Mouse (Mus musculus) adrenal gland, adult 8-10 months (tissue): Measurements from ENCODE around the gene Thg1l. TPM values are rescaled to one million over a fixed set of nuclear protein-coding genes. Genes with fewer than 3 reads are reported as not detected.

Source experiments
- DNase-seq: peaks from one replicate; pipeline ENCODE4 v3.0.0; 2022
- total RNA-seq, 4 experiments: library from RNA; stranded (reverse); gene quantifications; 2 replicates each; pipeline ENCODE4 v1.2.4; 2022

The Thg1l gene
- total RNA-seq, 4 experiments from 2014 or later = 14.9 to 22.0 (median 17.9) TPM

- no peak for DNase-seq
Observed at GRCm38 (mm10) chr11:45927456-45927855, 27.8 kb downstream of the Thg1l start.

GRCm38 (mm10) chr11:45926640-45927082 lies 28.6 kb downstream of the Thg1l start:
- DNase-seq = peak; percentile 53

- DNase-seq = no peak
Observed at GRCm38 (mm10) chr11:45925436-45925835, 29.9 kb downstream of the Thg1l start.

- no peak for DNase-seq
Observed at GRCm38 (mm10) chr11:45921480-45921898, 33.8 kb downstream of the Thg1l start.

GRCm38 (mm10) chr11:45921026-45921425 lies 34.3 kb downstream of the Thg1l start:
- DNase-seq = no peak

GRCm38 (mm10) chr11:45918836-45919235 lies 36.5 kb downstream of the Thg1l start:
- DNase-seq = peak; percentile 67

GRCm38 (mm10) chr11:45918018-45918417 lies 37.3 kb downstream of the Thg1l start:
- DNase-seq = no peak

- no peak for DNase-seq
Observed at GRCm38 (mm10) chr11:45916196-45916595, 39.1 kb downstream of the Thg1l start.

GRCm38 (mm10) chr11:45910701-45911100 lies 44.6 kb downstream of the Thg1l start:
- no peak for DNase-seq

GRCm38 (mm10) chr11:45908894-45909293 lies 46.4 kb downstream of the Thg1l start:
- no peak for DNase-seq

GRCm38 (mm10) chr11:45908070-45908469 lies 47.2 kb downstream of the Thg1l start:
- no peak for DNase-seq

- DNase-seq = no peak
Observed at GRCm38 (mm10) chr11:45907301-45907700, 48.0 kb downstream of the Thg1l start.

GRCm38 (mm10) chr11:45906109-45906786 lies 49.0 kb downstream of the Thg1l start:
- no peak for DNase-seq

GRCm38 (mm10) chr11:45900233-45901015 lies 54.9 kb downstream of the Thg1l start:
- DNase-seq = no peak

GRCm38 (mm10) chr11:45897392-45897791 lies 57.9 kb downstream of the Thg1l start:
- no peak for DNase-seq

Other genes starting within 250 kb of the Thg1l start
- gene Clint1, start 103.4 kb downstream of the Thg1l start, total RNA-seq = 10 to 100 TPM; 63.4 to 94.6 (median 74.8) TPM
- gene Lsm11, start 10.6 kb downstream of the Thg1l start, total RNA-seq = 10 to 100 TPM in 2 of 4 experiments, 1 to 10 TPM in 2; 8.9 to 13.9 (median 10.1) TPM
- gene Sox30, start 24.8 kb upstream of the Thg1l start, total RNA-seq = under 1 TPM in 2 of 4 experiments, not detected in 2; 0.10 to 0.23 TPM
- gene Gm12166, start 96.8 kb upstream of the Thg1l start, total RNA-seq = 1 to 10 TPM; 3.3 to 5.9 (median 4.4) TPM
- 1 to 10 TPM; 1.7 to 5.9 (median 3.8) TPM for gene Adam19, start 100.5 kb upstream of the Thg1l start, total RNA-seq
- under 1 TPM in 1 of 4 experiments, not detected in 3; 0.08 TPM for gene Nipal4, start 211.0 kb upstream of the Thg1l start, total RNA-seq